Mouse (Mus musculus) hindbrain, embryonic 16.5 days (tissue): ENCODE results near the gene Slitrk4. TPM values are rescaled to one million over a fixed set of nuclear protein-coding genes. Genes with fewer than 3 reads are reported as not detected.
A peak's percentile ranks its signal among the peaks of the same experiment; 100 is the strongest.

Experiments used
- ATAC-seq: fragments of 200-750 bp; cut with Nextera tagmentation; 2 replicates; pipeline ENCODE4 v1.8.0; 2017; ENCODE audit warnings: moderate TSS enrichment, moderate library complexity
- H3K27ac ChIP-seq: fragments of 300-500 bp; sonication (generic); 2 replicates; pipeline ENCODE4 v1.5.1; 2014; ENCODE audit warnings: low read depth, mild to moderate bottlenecking, control low read depth, low read length, moderate library complexity
- H3K27me3 ChIP-seq: fragments of 300-500 bp; sonication (generic); replicated peaks from 2 replicates; pipeline ENCODE4 v1.6.1; 2014; ENCODE audit warnings: low read length; ENCODE audit not compliant: control insufficient read depth, insufficient read depth
- H3K36me3 ChIP-seq: fragments of 300-500 bp; sonication (generic); 2 replicates; pipeline ENCODE4 v1.6.1; 2014; ENCODE audit warnings: mild to moderate bottlenecking, low read length, moderate library complexity, mixed read lengths; ENCODE audit not compliant: control insufficient read depth, insufficient read depth
- H3K4me1 ChIP-seq: fragments of 300-500 bp; sonication (generic); 2 replicates; pipeline ENCODE4 v1.6.1; 2014; ENCODE audit warnings: low read depth, low read length; ENCODE audit not compliant: control insufficient read depth, insufficient read depth
- H3K4me2 ChIP-seq: fragments of 300-500 bp; sonication (generic); 2 replicates; pipeline ENCODE4 v1.6.1; 2014; ENCODE audit warnings: mild to moderate bottlenecking, low read length, control low read depth, moderate library complexity
- H3K4me3 ChIP-seq: fragments of 300-500 bp; sonication (generic); 2 replicates; pipeline ENCODE4 v1.5.1; 2014; ENCODE audit warnings: mild to moderate bottlenecking, low read length, control low read depth, moderate library complexity
- H3K9ac ChIP-seq: fragments of 300-500 bp; sonication (generic); 2 replicates; pipeline ENCODE4 v1.6.1; 2014; ENCODE audit warnings: low read depth, mild to moderate bottlenecking, control low read depth, low read length, moderate library complexity
- H3K9me3 ChIP-seq: fragments of 300-500 bp; sonication (generic); 2 replicates; pipeline ENCODE4 v1.6.1; 2014; ENCODE audit warnings: mild to moderate bottlenecking, low read length, moderate library complexity; ENCODE audit not compliant: control insufficient read depth
- WGBS: fragments of 180-500 bp; shearing (Covaris S2); extraction: QIAGEN DNeasy Blood & Tissue Kit; methylation state at CpG from one replicate; pipeline ENCODE4 v1.1.7; 2014; 5-methylcytosine and 5-hydroxymethylcytosine counted together
- polyA plus RNA-seq: library from polyadenylated mRNA; unstranded; fragments of >200 nt; fragmentation: Nextera tagmentation; extraction: Ambion mirVana; gene quantifications from 2 replicates; pipeline ENCODE4 v1.2.1, GENCODE M21; 2015

Gene Slitrk4
- 22.8 and 24.3 TPM in 2 replicates for polyA plus RNA-seq

- Histone ChIP-seq H3K9ac (peak within 1 kb of the TSS; percentile 69), H3K4me3 (peak within 1 kb of the TSS; percentile 57), H3K27me3 (no peaks in the 10 kb centered on the region), H3K27ac (peak within 1 kb of the TSS; percentile 80), H3K9me3 (no peaks in the 10 kb centered on the region), H3K4me2 (peak within 1 kb of the TSS; percentile 60), H3K36me3 (no peaks in the 10 kb centered on the region), H3K4me1 (no peaks in the 10 kb centered on the region)
- ATAC-seq: peak; percentile 79
- WGBS: 10% methylated on average over 52 of the region's 54 CpGs
Observed at GRCm38 (mm10) chrX:64276290-64277125, at the start of gene Slitrk4. Gene Slitrk4 (minus strand): TSS chrX:64276996.

GRCm38 (mm10) chrX:64319501-64319900, 42.7 kb upstream of the Slitrk4 start:
- H3K4me2 ChIP-seq: no peak overlapping the region
- H3K27ac ChIP-seq: no peak overlapping the region
- H3K4me1 ChIP-seq: no peaks in the 10 kb centered on the region
- WGBS: 69% methylated on average over 2 of the region's 2 CpGs
- no peaks in the 10 kb centered on the region for H3K27me3 ChIP-seq
- H3K4me3 ChIP-seq: no peak overlapping the region
- no peaks in the 10 kb centered on the region for H3K36me3 ChIP-seq
- no peaks in the 10 kb centered on the region for H3K9me3 ChIP-seq
- H3K9ac ChIP-seq: no peak overlapping the region
- ATAC-seq: no peak

DNA sequence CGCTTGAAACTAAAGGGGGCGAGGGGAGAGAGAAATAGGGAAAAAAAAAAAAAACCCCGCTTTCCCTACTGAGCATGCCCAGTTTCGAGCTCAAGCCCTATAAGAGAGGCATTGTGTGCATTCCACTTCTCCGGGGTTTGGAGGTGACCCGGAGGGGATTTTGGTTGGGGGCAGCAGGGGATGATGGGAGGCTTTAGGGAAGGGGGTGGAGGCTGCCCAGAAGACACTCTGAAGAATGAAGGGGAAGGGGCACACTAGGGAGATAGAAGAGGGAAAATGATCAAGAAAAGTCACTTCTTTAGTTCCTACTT, 1.1 kb upstream of the Slitrk4 start:
- Histone ChIP-seq H3K4me2 (peak overlapping the region; percentile 60), H3K9me3 (no peaks in the 10 kb centered on the region), H3K36me3 (no peaks in the 10 kb centered on the region), H3K9ac (no peak overlapping the region), H3K4me3 (peak overlapping the region; percentile 57), H3K27ac (no peak overlapping the region; the same call in 1 of the 2 replicates), H3K4me1 (no peaks in the 10 kb centered on the region), H3K27me3 (no peaks in the 10 kb centered on the region)
- ATAC-seq: peak; percentile 25
- WGBS: 20% methylated on average over 6 of the region's 6 CpGs

GRCm38 (mm10) chrX:64277126-64277990, 562 bp upstream of the Slitrk4 start:
- H3K4me1 ChIP-seq: no peaks in the 10 kb centered on the region
- peak overlapping the region; percentile 60 for H3K4me2 ChIP-seq
- H3K9ac ChIP-seq: peak overlapping the region; percentile 69
- H3K4me3 ChIP-seq: peak overlapping the region; percentile 57
- H3K36me3 ChIP-seq: no peaks in the 10 kb centered on the region
- no peaks in the 10 kb centered on the region for H3K9me3 ChIP-seq
- H3K27me3 ChIP-seq: no peaks in the 10 kb centered on the region
- H3K27ac ChIP-seq: peak overlapping the region; percentile 80
- peak; percentile 35 for ATAC-seq
- 11% methylated on average over 22 of the region's 22 CpGs for WGBS

DNA sequence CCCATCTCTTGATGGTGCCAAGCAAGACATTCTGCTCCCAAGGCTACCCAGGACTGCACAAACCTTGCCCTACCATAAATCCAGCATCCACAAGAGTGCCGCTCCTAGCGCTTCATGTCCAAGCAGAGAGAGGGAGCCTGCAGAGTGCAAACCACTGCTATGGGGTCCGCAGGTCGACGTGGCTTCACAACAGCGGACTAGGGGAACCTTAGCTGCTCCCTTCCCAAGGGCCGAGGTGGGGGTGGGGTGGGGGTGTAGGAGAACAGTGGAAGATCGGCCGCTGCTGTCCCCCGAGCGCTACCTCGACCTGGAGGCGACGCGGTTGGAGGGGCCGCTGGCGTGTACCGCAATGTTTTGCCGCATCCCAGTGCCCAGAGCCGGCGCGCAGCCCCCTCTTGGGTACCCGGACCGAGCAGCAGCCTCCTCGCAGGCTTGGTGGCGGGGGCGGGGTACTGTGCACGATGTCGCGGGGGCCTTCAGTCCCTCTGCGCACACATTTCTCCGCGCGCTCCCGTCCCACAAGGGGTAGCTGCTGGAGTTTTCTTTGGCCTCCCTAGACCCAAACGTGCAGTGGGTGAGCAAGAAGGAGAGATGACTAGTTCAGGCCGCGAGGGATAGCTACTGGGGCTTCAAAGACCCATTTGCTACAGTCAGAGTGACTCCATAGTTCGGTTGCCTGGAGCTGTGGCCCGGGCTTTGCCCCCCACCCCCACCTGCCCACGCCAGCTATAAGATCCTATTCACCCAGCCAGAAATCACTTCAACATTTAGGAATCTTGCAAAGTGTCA, 1.1 kb downstream of the Slitrk4 start:
- Histone ChIP-seq H3K9ac (peak overlapping the region; percentile 69), H3K9me3 (no peaks in the 10 kb centered on the region), H3K36me3 (no peaks in the 10 kb centered on the region), H3K4me1 (no peaks in the 10 kb centered on the region), H3K4me3 (peak overlapping the region; percentile 57), H3K27me3 (no peaks in the 10 kb centered on the region), H3K27ac (peak overlapping the region; percentile 80), H3K4me2 (peak overlapping the region; percentile 60)
- peak; percentile 61 for ATAC-seq
- WGBS: 14% methylated on average over 29 of the region's 41 CpGs

DNA sequence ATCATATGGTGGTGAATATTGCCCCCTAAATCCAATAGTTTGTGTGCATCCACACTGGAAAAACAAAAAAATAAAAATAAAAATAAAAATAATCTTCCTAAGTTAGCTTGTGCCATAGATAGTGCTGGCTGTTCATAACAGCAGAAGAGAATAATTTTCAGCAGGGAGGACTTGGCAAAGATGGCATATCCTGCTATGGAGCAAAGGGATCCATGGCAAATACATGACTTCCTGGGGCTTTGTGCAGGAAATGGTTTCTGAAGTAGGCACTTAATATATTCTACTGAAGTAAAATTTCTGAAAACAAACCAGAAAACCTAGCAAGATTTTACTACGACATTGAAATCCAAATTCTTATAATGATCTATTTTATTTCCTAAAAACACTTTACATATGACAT, 13.3 kb downstream of the Slitrk4 start:
- H3K4me2 ChIP-seq: no peak overlapping the region
- ATAC-seq: no peak
- H3K27ac ChIP-seq: no peak overlapping the region
- H3K9ac ChIP-seq: no peak overlapping the region
- no peaks in the 10 kb centered on the region for H3K4me1 ChIP-seq
- no peaks in the 10 kb centered on the region for H3K27me3 ChIP-seq
- WGBS: 78% methylated on average over 1 of the region's 1 CpGs
- H3K36me3 ChIP-seq: no peaks in the 10 kb centered on the region
- H3K9me3 ChIP-seq: no peaks in the 10 kb centered on the region
- H3K4me3 ChIP-seq: no peak overlapping the region

Other genes with a start within 250 kb of the Slitrk4 start
- not detected in 2 replicates for gene Gm6760, start 124.8 kb downstream of the Slitrk4 start, polyA plus RNA-seq
- gene 3830417A13Rik, start 103.4 kb downstream of the Slitrk4 start, polyA plus RNA-seq: not detected in 2 replicates